Mouse (Mus musculus): ENCODE results near the gene Slc30a1.

- TF ChIP-seq GATA1 (IDR thresholded peaks at IDR 0.05; ENCODE audit: borderline replicate concordance, low read length) (no peak), FLI1 (IDR thresholded peaks at IDR 0.05; ENCODE audit: low read length) (no peak)
Observed at GRCm38 (mm10) chr1:191894857-191895256, 11.7 kb upstream of the Slc30a1 start.
